Mouse (Mus musculus) heart, adult 2 months (tissue): ENCODE measurements around the gene Sfxn3. TPM values are rescaled to one million over a fixed set of nuclear protein-coding genes. Genes with fewer than 3 reads are reported as not detected.

ENCODE experiments used
- DNase-seq, 2 experiments: peaks; one replicate each; pipeline ENCODE4 v3.0.0; 2021
- H3K27ac ChIP-seq: fragments of 200-600 bp; 2 replicates; pipeline ENCODE4 v1.8.1; 2022
- H3K27me3 ChIP-seq: fragments of 200-500 bp; 2 replicates; pipeline ENCODE4 v1.6.1; 2012; ENCODE audit warnings: mild to moderate bottlenecking, low read length, inconsistent platforms, mixed read lengths; ENCODE audit not compliant: control insufficient read depth, insufficient read depth
- H3K36me3 ChIP-seq: fragments of 200-500 bp; 2 replicates; pipeline ENCODE4 v1.6.1; 2012; ENCODE audit warnings: low read length, inconsistent platforms; ENCODE audit not compliant: control insufficient read depth, insufficient read depth
- H3K4me1 ChIP-seq: fragments of 200-500 bp; 2 replicates; pipeline ENCODE4 v1.6.1; 2011; ENCODE audit warnings: low read length; ENCODE audit not compliant: control insufficient read depth, insufficient read depth
- H3K4me3 ChIP-seq: fragments of 200-600 bp; 2 replicates; pipeline ENCODE4 v1.8.1; 2022
- H3K79me2 ChIP-seq: fragments of 200-500 bp; replicated peaks from 2 replicates; pipeline ENCODE4 v1.6.1; 2012; ENCODE audit warnings: mild to moderate bottlenecking, inconsistent platforms, low read length, moderate library complexity, mixed read lengths; ENCODE audit not compliant: control insufficient read depth, insufficient read depth
- H3K9ac ChIP-seq: fragments of 200-500 bp; 2 replicates; pipeline ENCODE4 v1.6.1; 2012; ENCODE audit warnings: low read depth, mild to moderate bottlenecking, control low read depth, inconsistent platforms, low read length, mixed read lengths
- CTCF ChIP-seq: fragments of 200-600 bp; IDR thresholded peaks from 2 replicates; pipeline ENCODE4 v1.8.1; 2022; ENCODE audit warnings: antibody characterized with exemption, mild to moderate bottlenecking, moderate library complexity
- EP300 ChIP-seq: fragments of 200-500 bp; IDR thresholded peaks from 2 replicates; pipeline ENCODE4 v1.6.1; 2011; ENCODE audit warnings: low read depth, low read length, control low read depth; ENCODE audit not compliant: insufficient read depth
- POLR2A ChIP-seq: fragments of 200-500 bp; IDR thresholded peaks from 2 replicates; pipeline ENCODE4 v1.6.1; 2011; ENCODE audit warnings: mild to moderate bottlenecking, low read depth, low read length, control low read depth; ENCODE audit not compliant: insufficient read depth
- WGBS: fragments of 180-500 bp; shearing (Covaris S2); methylation state at CpG from one replicate; pipeline ENCODE4 v1.1.7; 2018; 5-methylcytosine and 5-hydroxymethylcytosine counted together
- intact Hi-C: fragments of 180-260 bp; cut with DNase I; formaldehyde crosslinking; loops from one replicate; pipeline ENCODE4 v1.15.1; 2025
- polyA plus RNA-seq: library from polyadenylated mRNA; depleted of rRNA; stranded (reverse); fragments of >200 nt; gene quantifications from 2 replicates; pipeline ENCODE4 v1.2.3, GENCODE M21; 2012
- total RNA-seq, 2 experiments: library from RNA; stranded (reverse); gene quantifications; 2 replicates each; pipeline ENCODE4 v1.2.3; 2021

Gene Sfxn3
- total and polyA plus RNA-seq, 3 experiments, result 10.0 to 15.5 (median 11.1) TPM

- Histone ChIP-seq H3K27ac (peak within 1 kb of the TSS; percentile 100), H3K36me3 (no peaks in the 10 kb centered on the region), H3K4me1 (peaks cover 7% of the 10 kb centered on the region), H3K79me2 (no peaks in the 10 kb centered on the region), H3K27me3 (peaks cover 1% of the 10 kb centered on the region; the same call in 1 of the 2 replicates), H3K4me3 (peak within 1 kb of the TSS; percentile 61), H3K9ac (peak within 1 kb of the TSS; percentile 96)
- under 1% methylated on average over 45 of the region's 45 CpGs for WGBS
- intact Hi-C loops, result loop anchor here (2.0 kb wide), 2 partner anchors 16 to 86 kb away; no protein-coding TSS in a partner anchor
- DNase-seq, result peak; percentile 96 to 99
- no peak for TF ChIP-seq CTCF
- peak; percentile 96 for TF ChIP-seq POLR2A
- peak; percentile 50; the same call in 1 of the 2 replicates for TF ChIP-seq EP300
Measured at GRCm38 (mm10) chr19:45074580-45075322, 27.4 kb downstream of the Sfxn3 start, which contains the start of gene Kazald1. Gene Kazald1 (plus strand): TSS chr19:45075241.

- H3K9ac ChIP-seq, result peak overlapping the region; percentile 57
- peak overlapping the region; percentile 100 for H3K27ac ChIP-seq
- peaks cover 9% of the 10 kb centered on the region for H3K4me1 ChIP-seq
- intact Hi-C loops, result loop anchor here (2.0 kb wide), 2 partner anchors 17 to 85 kb away; no protein-coding TSS in a partner anchor
- no peaks in the 10 kb centered on the region for H3K36me3 ChIP-seq
- DNase-seq, result peak; percentile 56 to 62
- peaks cover 1% of the 10 kb centered on the region; the same call in 1 of the 2 replicates for H3K27me3 ChIP-seq
- TF ChIP-seq CTCF (peak; percentile 22; the same call in 1 of the 2 replicates), EP300 (no peak), POLR2A (no peak)
- WGBS, result 3% methylated on average over 32 of the region's 32 CpGs
- peak overlapping the region; percentile 61 for H3K4me3 ChIP-seq
- H3K79me2 ChIP-seq, result no peaks in the 10 kb centered on the region
Measured at GRCm38 (mm10) chr19:45075323-45076035, 28.2 kb downstream of the Sfxn3 start.

GRCm38 (mm10) chr19:45076036-45076575, 28.8 kb downstream of the Sfxn3 start:
- Histone ChIP-seq H3K4me1 (peaks cover 12% of the 10 kb centered on the region), H3K27ac (peak overlapping the region; percentile 100), H3K9ac (peak overlapping the region; percentile 25), H3K36me3 (no peaks in the 10 kb centered on the region), H3K4me3 (peak overlapping the region; percentile 61), H3K79me2 (no peaks in the 10 kb centered on the region), H3K27me3 (peaks cover 1% of the 10 kb centered on the region; the same call in 1 of the 2 replicates)
- intact Hi-C loops, result no loop called here
- TF ChIP-seq CTCF, result no peak
- no peak for TF ChIP-seq POLR2A
- TF ChIP-seq EP300, result no peak
- no peak for DNase-seq
- WGBS, result 27% methylated on average over 17 of the region's 17 CpGs

GRCm38 (mm10) chr19:45076586-45077510, 29.5 kb downstream of the Sfxn3 start:
- Histone ChIP-seq H3K4me1 (peaks cover 12% of the 10 kb centered on the region), H3K79me2 (no peaks in the 10 kb centered on the region), H3K9ac (peak overlapping the region; percentile 82), H3K4me3 (peak overlapping the region; percentile 42), H3K36me3 (no peaks in the 10 kb centered on the region), H3K27ac (peak overlapping the region; percentile 67), H3K27me3 (peaks cover 1% of the 10 kb centered on the region; the same call in 1 of the 2 replicates)
- DNase-seq, result peak; percentile 81 to 82
- WGBS, result 2% methylated on average over 62 of the region's 62 CpGs
- intact Hi-C loops, result no loop called here
- TF ChIP-seq POLR2A (no peak), EP300 (no peak), CTCF (peak; percentile 84)
